9 mouse cellular contexts compared by ENCODE assay signal in the genomic region with DNA sequence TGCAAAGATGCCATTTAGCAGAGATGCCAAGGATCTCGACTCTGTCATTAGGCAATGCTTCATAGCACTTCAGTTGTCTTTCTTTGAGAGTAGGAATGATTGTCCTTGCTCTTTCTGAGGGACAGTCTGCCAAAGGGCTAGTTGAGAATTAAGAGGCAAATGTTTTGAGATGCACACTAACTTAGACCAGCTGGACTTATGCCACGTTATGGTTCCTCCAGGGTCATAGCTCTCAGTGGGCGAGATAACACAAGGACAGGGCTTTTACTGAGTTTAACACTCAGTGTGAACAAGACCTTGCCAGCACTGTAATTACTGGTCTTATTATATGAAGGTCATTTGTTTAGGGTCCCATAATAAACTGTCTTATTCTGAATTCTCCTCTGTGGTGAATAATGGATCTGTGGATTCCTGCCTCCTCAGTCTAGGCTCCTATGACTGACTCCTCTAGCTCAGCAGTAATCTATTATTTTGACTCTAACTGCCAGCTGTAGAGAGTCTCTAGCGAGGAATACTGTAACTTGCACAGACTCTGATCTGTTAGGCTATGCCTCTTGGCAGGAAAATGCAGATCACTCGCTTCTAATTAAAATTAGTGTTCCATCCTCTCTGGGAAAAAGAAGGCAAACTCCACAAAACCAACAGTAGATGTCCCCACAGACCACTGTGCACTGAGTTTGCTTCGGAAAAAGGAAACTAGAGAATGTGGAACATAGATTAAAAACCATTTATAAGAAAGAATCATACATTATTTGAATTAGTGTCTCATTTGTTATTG.
DNase-seq lines count a peak whose midpoint lies in the region; ATAC-seq lines count a peak whose summit lies in the region.
"Had no signal": no experiment of that assay in that cellular context is flagged by ENCODE, and none has a peak within 500 bp of the region (broad histone marks: within the 10 kb centered on the region; RNA-seq: fewer than 3 reads in every experiment).

No protein-coding gene starts in this region.

- H3K9me3 ChIP-seq in hindbrain, embryonic 16.5 days (ENCODE audit: control insufficient read depth, low read length): no peaks in the 10 kb centered on the region
- H3K9me3 ChIP-seq in neural tube, embryonic 14.5 days (ENCODE audit: control insufficient read depth, low read length): no peaks in the 10 kb centered on the region
- H3K9me3 ChIP-seq: liver, embryonic 15.5 days had no signal

- H3K36me3 ChIP-seq in hindbrain, embryonic 16.5 days (ENCODE audit: control insufficient read depth, insufficient read depth, low read length): no peaks in the 10 kb centered on the region
- H3K36me3 ChIP-seq in neural tube, embryonic 14.5 days (ENCODE audit: control insufficient read depth, insufficient read depth, low read length): no peaks in the 10 kb centered on the region
- H3K36me3 ChIP-seq: liver, embryonic 15.5 days had no signal

- no peak overlapping the region for H3K4me3 ChIP-seq in hindbrain, embryonic 16.5 days (ENCODE audit: low read length)
- H3K4me3 ChIP-seq in neural tube, embryonic 14.5 days (ENCODE audit: low read depth, low read length): no peak overlapping the region
- H3K4me3 ChIP-seq: liver, embryonic 15.5 days had no signal

- H3K27ac ChIP-seq in hindbrain, embryonic 16.5 days (ENCODE audit: low read depth, low read length): no peak overlapping the region
- no peak overlapping the region for H3K27ac ChIP-seq in neural tube, embryonic 14.5 days (ENCODE audit: low read depth, low read length)
- H3K27ac ChIP-seq: liver, embryonic 15.5 days had no signal

- DNase-seq in kidney, postnatal 10 days: peak; percentile 25
- DNase-seq in kidney, postnatal 25 days: no peak
- DNase-seq in cerebellum, postnatal 14 days: peak; percentile 41 to 58
- DNase-seq in yolk sac, embryonic 10.5 days (ENCODE audit: low spot score): no peak
- no peak for DNase-seq in lung, postnatal 4 days
- DNase-seq in heart, postnatal 14 days: no peak

- no peak overlapping the region; the same call in 1 of the 2 replicates for H3K4me2 ChIP-seq in hindbrain, embryonic 16.5 days (ENCODE audit: low read length)
- no peak overlapping the region for H3K4me2 ChIP-seq in neural tube, embryonic 14.5 days (ENCODE audit: low read depth, low read length)
- H3K4me2 ChIP-seq: liver, embryonic 15.5 days had no signal

- peak; percentile 86 for ATAC-seq in hindbrain, embryonic 16.5 days
- ATAC-seq in neural tube, embryonic 14.5 days (ENCODE audit: low read depth): peak; percentile 85

- H3K4me1 ChIP-seq in hindbrain, embryonic 16.5 days (ENCODE audit: control insufficient read depth, insufficient read depth, low read depth, low read length): peaks cover 6% of the 10 kb centered on the region
- H3K4me1 ChIP-seq in neural tube, embryonic 14.5 days (ENCODE audit: control insufficient read depth, insufficient read depth, low read length): peaks cover 8% of the 10 kb centered on the region; the same call in 1 of the 2 replicates
- H3K4me1 ChIP-seq: liver, embryonic 15.5 days had no signal

- no peaks in the 10 kb centered on the region for H3K27me3 ChIP-seq in hindbrain, embryonic 16.5 days (replicated peaks; ENCODE audit: control insufficient read depth, insufficient read depth, low read length)
- H3K27me3 ChIP-seq in neural tube, embryonic 14.5 days (ENCODE audit: control insufficient read depth, insufficient read depth, low read length): no peaks in the 10 kb centered on the region
- H3K27me3 ChIP-seq: liver, embryonic 15.5 days had no signal

- 24% methylated on average over 6 of the region's 6 CpGs for WGBS in hindbrain, embryonic 16.5 days
- WGBS in neural tube, embryonic 14.5 days: 35% methylated on average over 6 of the region's 6 CpGs

- intact Hi-C loops in heart, postnatal 14 days (cut with DNase I): loop anchor here (5.0 kb wide), 1 partner anchor 1469 kb away; no protein-coding TSS in a partner anchor

- no peak overlapping the region for H3K9ac ChIP-seq in hindbrain, embryonic 16.5 days (ENCODE audit: low read depth, low read length)
- no peak overlapping the region for H3K9ac ChIP-seq in neural tube, embryonic 14.5 days (replicated peaks; ENCODE audit: low read depth, low read length)
- H3K9ac ChIP-seq: liver, embryonic 15.5 days had no signal

Comparison
In these comparisons a context has a peak if more than half of its experiments do, and no peak if none do; other contexts are left out.
1. DNase-seq: peak in kidney, postnatal 10 days (single experiment) and cerebellum, postnatal 14 days (2 of 2); none in kidney, postnatal 25 days (0 of 2), yolk sac, embryonic 10.5 days (single experiment), lung, postnatal 4 days (0 of 2) and heart, postnatal 14 days (0 of 2).